Mouse (Mus musculus) myocyte (in vitro differentiated cells): Measurements from ENCODE around the gene Hsf5. TPM values are rescaled to one million over a fixed set of nuclear protein-coding genes. Genes with fewer than 3 reads are reported as not detected.
A peak's percentile ranks its signal among the peaks of the same experiment; 100 is the strongest.

Experiments
- H3K27me3 ChIP-seq: one replicate; pipeline ENCODE4 v1.6.1; 2011; ENCODE audit not compliant: control insufficient read depth, insufficient read depth, insufficient read length
- H3K36me3 ChIP-seq: one replicate; pipeline ENCODE4 v1.6.1; 2011; ENCODE audit not compliant: control insufficient read depth, insufficient read depth
- H3K4me2 ChIP-seq: one replicate; pipeline ENCODE4 v1.6.1; 2011; ENCODE audit warnings: low read depth, control low read depth
- H3K4me3 ChIP-seq: one replicate; pipeline ENCODE4 v1.5.1; 2011; ENCODE audit warnings: mild to moderate bottlenecking, control low read depth, moderate library complexity
- H3K79me2 ChIP-seq: one replicate; pipeline ENCODE4 v1.6.1; 2011; ENCODE audit not compliant: control insufficient read depth, insufficient read depth
- H3ac ChIP-seq: one replicate; pipeline ENCODE4 v1.6.1; 2011; ENCODE audit not compliant: control insufficient read depth, insufficient read length
- CEBPB ChIP-seq: IDR thresholded peaks from 2 replicates; pipeline ENCODE4 v1.6.1; 2011; ENCODE audit warnings: mild to moderate bottlenecking, moderate library complexity; ENCODE audit not compliant: poor library complexity, insufficient read depth, severe bottlenecking
- E2F4 ChIP-seq: IDR thresholded peaks from one replicate; pipeline ENCODE4 v1.6.1; 2011; ENCODE audit warnings: mild to moderate bottlenecking, control low read depth, moderate library complexity; ENCODE audit not compliant: insufficient read depth
- MAX ChIP-seq: IDR thresholded peaks from one replicate; pipeline ENCODE4 v1.6.1; 2011; ENCODE audit warnings: low read depth, mild to moderate bottlenecking, control low read depth
- MYOD1 ChIP-seq, 3 experiments: IDR thresholded peaks; one replicate each; pipeline ENCODE4 v1.6.1; 2011; ENCODE audit warnings: control low read depth in 2 of 3, low read depth in 2 of 3, mild to moderate bottlenecking in 2 of 3, moderate library complexity in 1 of 3; ENCODE audit not compliant: insufficient read length in 2 of 3, control insufficient read depth in 1 of 3
- MYOG ChIP-seq, 3 experiments: IDR thresholded peaks; one replicate each; pipeline ENCODE4 v1.6.1; 2011; ENCODE audit warnings: control low read depth in 2 of 3, low read depth in 2 of 3, mild to moderate bottlenecking in 2 of 3; ENCODE audit not compliant: insufficient read length in 2 of 3, control insufficient read depth in 1 of 3, insufficient read depth in 1 of 3
- POLR2A ChIP-seq: IDR thresholded peaks from one replicate; pipeline ENCODE4 v1.6.1; 2011; ENCODE audit warnings: low read depth, mild to moderate bottlenecking, control low read depth, moderate library complexity; ENCODE audit not compliant: insufficient read length
- POLR2AphosphoS2 ChIP-seq: IDR thresholded peaks from one replicate; pipeline ENCODE4 v1.6.1; 2011; ENCODE audit warnings: low read depth, control low read depth; ENCODE audit not compliant: insufficient read length
- REST ChIP-seq: IDR thresholded peaks from one replicate; pipeline ENCODE4 v1.6.1; 2011; ENCODE audit warnings: mild to moderate bottlenecking, control low read depth, moderate library complexity; ENCODE audit not compliant: insufficient read depth, insufficient read length
- SRF ChIP-seq: IDR thresholded peaks from one replicate; pipeline ENCODE4 v1.6.1; 2011; ENCODE audit warnings: low read depth; ENCODE audit not compliant: control insufficient read depth, insufficient read length
- TCF12 ChIP-seq: IDR thresholded peaks from one replicate; pipeline ENCODE4 v1.6.1; 2011; ENCODE audit warnings: mild to moderate bottlenecking, control low read depth; ENCODE audit not compliant: poor library complexity, insufficient read depth, severe bottlenecking
- TCF3 ChIP-seq: IDR thresholded peaks from one replicate; pipeline ENCODE4 v1.6.1; 2011; ENCODE audit warnings: low read depth, control low read depth; ENCODE audit not compliant: insufficient read length
- USF1 ChIP-seq: IDR thresholded peaks from one replicate; pipeline ENCODE4 v1.6.1; 2011; ENCODE audit warnings: low read depth, mild to moderate bottlenecking, control low read depth, moderate library complexity
- polyA plus RNA-seq: library from polyadenylated mRNA; unstranded; fragments of >200 nt; fragmentation: generic; extraction: Trizol; gene quantifications from one replicate; pipeline ENCODE4 v1.2.1, GENCODE M21; 2012; ENCODE audit warnings: missing spikeins

Hsf5 gene
- polyA plus RNA-seq, 1 experiment: not detected

GRCm38 (mm10) chr11:87590841-87591525, 26.0 kb upstream of the Hsf5 start:
- no peak for TF ChIP-seq CEBPB
- TF ChIP-seq POLR2AphosphoS2: no peak
- no peak for TF ChIP-seq USF1
- no peak for TF ChIP-seq MAX
- TF ChIP-seq SRF: no peak
- TF ChIP-seq MYOG (IDR thresholded peaks at IDR 0.05; ENCODE audit: control insufficient read depth in 1 of 3, insufficient read depth in 1 of 3, insufficient read length in 2 of 3, low read depth in 2 of 3): no peak
- TF ChIP-seq POLR2A: no peak
- TF ChIP-seq REST: no peak
- no peak for TF ChIP-seq TCF12
- no peak for TF ChIP-seq TCF3
- Histone ChIP-seq H3K36me3 (no peaks in the 10 kb centered on the region), H3ac (peak overlapping the region; percentile 57), H3K79me2 (peaks cover 8% of the 10 kb centered on the region), H3K4me2 (peak overlapping the region; percentile 93), H3K4me3 (peak overlapping the region; percentile 97), H3K27me3 (no peaks in the 10 kb centered on the region)

- Histone ChIP-seq H3K36me3 (no peaks in the 10 kb centered on the region), H3K79me2 (peaks cover 16% of the 10 kb centered on the region), H3K4me2 (peak within 1 kb of the TSS; percentile 93), H3K27me3 (no peaks in the 10 kb centered on the region), H3K4me3 (peak within 1 kb of the TSS; percentile 97), H3ac (peak within 1 kb of the TSS; percentile 57)
- peak; percentile 62 for TF ChIP-seq TCF3
- no peak for TF ChIP-seq TCF12
- peak; percentile 33 to 90 (median 81) for TF ChIP-seq MYOG (IDR thresholded peaks at IDR 0.05; ENCODE audit: control insufficient read depth in 1 of 3, insufficient read depth in 1 of 3, insufficient read length in 2 of 3, low read depth in 2 of 3)
- TF ChIP-seq CEBPB: no peak
- TF ChIP-seq MYOD1 (IDR thresholded peaks at IDR 0.05; ENCODE audit: control insufficient read depth in 1 of 3, insufficient read length in 2 of 3, low read depth in 2 of 3): peak in 2 of 3 experiments; percentile 81 to 88
- no peak for TF ChIP-seq SRF
- no peak for TF ChIP-seq REST
- TF ChIP-seq POLR2AphosphoS2: peak; percentile 86
- no peak for TF ChIP-seq MAX
- TF ChIP-seq USF1: no peak
- TF ChIP-seq E2F4: peak; percentile 4
- peak; percentile 82 for TF ChIP-seq POLR2A
Measured at GRCm38 (mm10) chr11:87591526-87592353, 25.2 kb upstream of the Hsf5 start, which contains the start of gene Mtmr4. TSS of gene Mtmr4 (plus strand) at chr11:87592162.

GRCm38 (mm10) chr11:87592354-87592695, 24.6 kb upstream of the Hsf5 start:
- Histone ChIP-seq H3K79me2 (peaks cover 18% of the 10 kb centered on the region), H3K27me3 (no peaks in the 10 kb centered on the region), H3K4me2 (peak overlapping the region; percentile 92), H3ac (peak overlapping the region; percentile 57), H3K4me3 (peak overlapping the region; percentile 97), H3K36me3 (no peaks in the 10 kb centered on the region)
- TF ChIP-seq MAX: no peak
- TF ChIP-seq USF1: no peak
- no peak for TF ChIP-seq E2F4
- no peak for TF ChIP-seq MYOD1 (IDR thresholded peaks at IDR 0.05; ENCODE audit: control insufficient read depth in 1 of 3, insufficient read length in 2 of 3, low read depth in 2 of 3)
- TF ChIP-seq POLR2A: no peak
- no peak for TF ChIP-seq MYOG (IDR thresholded peaks at IDR 0.05; ENCODE audit: control insufficient read depth in 1 of 3, insufficient read depth in 1 of 3, insufficient read length in 2 of 3, low read depth in 2 of 3)
- TF ChIP-seq CEBPB: no peak
- no peak for TF ChIP-seq TCF3
- TF ChIP-seq REST: no peak
- no peak for TF ChIP-seq POLR2AphosphoS2
- TF ChIP-seq TCF12: no peak
- TF ChIP-seq SRF: no peak

GRCm38 (mm10) chr11:87592713-87593598, 24.0 kb upstream of the Hsf5 start:
- Histone ChIP-seq H3K79me2 (peaks cover 18% of the 10 kb centered on the region), H3ac (peak overlapping the region; percentile 57), H3K4me2 (peak overlapping the region; percentile 92), H3K4me3 (peak overlapping the region; percentile 97), H3K27me3 (no peaks in the 10 kb centered on the region), H3K36me3 (peaks cover 4% of the 10 kb centered on the region)
- TF ChIP-seq MAX (no peak), USF1 (no peak), POLR2AphosphoS2 (no peak), REST (no peak), MYOD1 (IDR thresholded peaks at IDR 0.05; ENCODE audit: control insufficient read depth in 1 of 3, insufficient read length in 2 of 3, low read depth in 2 of 3) (no peak), SRF (no peak), POLR2A (no peak)
